Mouse (Mus musculus): ENCODE measurements around the gene Gm11172.

GRCm38 (mm10) chr16:10838487-10839245 is 26.0 kb downstream of the Gm11172 start:
- TF ChIP-seq POLR2A (IDR thresholded peaks at IDR 0.05; ENCODE audit: extremely low read depth, insufficient read depth, low read length) (no peak), CTCF (IDR thresholded peaks at IDR 0.05; ENCODE audit: extremely low read depth, insufficient read depth, low read length) (no peak)

All from cortical plate, adult 2 months (tissue).